29 mouse cellular contexts compared by ENCODE assay signal in the genomic region with DNA sequence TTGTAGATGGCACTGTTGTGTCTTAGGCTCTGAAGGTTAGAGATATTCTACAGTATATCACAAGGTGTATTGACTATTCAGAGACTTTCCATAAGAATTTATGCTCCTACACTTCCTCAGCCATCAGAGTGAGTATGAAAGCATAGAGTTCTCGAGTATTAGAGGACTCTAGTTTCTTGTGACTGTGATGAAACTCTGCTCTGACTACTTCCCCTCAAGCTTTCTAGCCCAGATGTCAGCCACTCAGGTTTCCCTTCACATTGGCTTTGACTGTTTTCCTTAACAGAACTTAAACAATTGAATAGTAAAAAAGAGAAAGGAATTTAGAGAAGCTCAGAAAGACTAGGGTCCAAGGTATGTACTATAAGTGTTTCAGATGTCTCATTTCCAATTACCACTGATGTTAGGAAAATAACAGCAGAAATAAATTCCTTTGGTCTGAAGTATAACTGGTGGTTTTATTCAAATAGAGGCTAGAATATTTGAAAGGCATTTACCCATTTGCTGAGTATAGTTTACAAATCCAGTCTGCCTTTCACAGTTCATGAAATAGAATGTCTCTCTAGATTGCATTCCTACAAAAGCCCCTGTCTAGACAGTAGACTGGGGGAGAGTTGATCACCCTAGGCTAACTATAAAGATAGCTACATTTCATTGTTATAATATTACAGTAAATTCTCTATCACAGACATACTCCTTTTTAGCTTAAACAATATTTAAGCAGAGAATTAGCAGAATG.
"Had no signal": no experiment of that assay in that cellular context is flagged by ENCODE, and none has a peak within 500 bp of the region (broad histone marks: within the 10 kb centered on the region; RNA-seq: fewer than 3 reads in every experiment).

No protein-coding gene starts in this region.

- DNase-seq: gastrocnemius, adult 2 months; gastrocnemius, postnatal 10 days; gastrocnemius, postnatal 25 days; heart, adult 11 months; heart, adult 2 months; heart, postnatal 4 days; kidney, adult 18-20 months; kidney, adult 8-10 months; kidney, postnatal 10 days; kidney, postnatal 25 days; kidney, postnatal 4 days; liver; liver, embryonic 13.5 days had no signal

- H3K4me2 ChIP-seq: heart, embryonic 11.5 days; heart, embryonic 13.5 days; heart, embryonic 15.5 days; hindbrain, embryonic 12.5 days; hindbrain, embryonic 14.5 days; intestine, embryonic 15.5 days; limb, embryonic 12.5 days; liver, embryonic 11.5 days; liver, embryonic 13.5 days; liver, embryonic 15.5 days had no signal

- H3K9me3 ChIP-seq: heart, embryonic 13.5 days; heart, embryonic 15.5 days; hindbrain, embryonic 10.5 days; hindbrain, embryonic 12.5 days; intestine, embryonic 15.5 days; limb, embryonic 10.5 days; limb, embryonic 12.5 days; liver, embryonic 13.5 days; liver, embryonic 15.5 days had no signal

- H3K4me3 ChIP-seq: gastrocnemius, adult 2 months; heart, adult 2 months; heart, embryonic 13.5 days; heart, embryonic 15.5 days; hindbrain, embryonic 10.5 days; hindbrain, embryonic 12.5 days; intestine, embryonic 15.5 days; layer of hippocampus, adult 2 months; left cerebral cortex, adult 2 months; limb, embryonic 10.5 days; limb, embryonic 12.5 days; liver, embryonic 13.5 days; liver, embryonic 15.5 days had no signal

- ATAC-seq: hindbrain, embryonic 16.5 days; inflammation-experienced regulatory T-cells, adult 6 months; intestine, embryonic 15.5 days; intestine, postnatal 0 days had no signal

- H3K9ac ChIP-seq: heart, embryonic 13.5 days; heart, embryonic 15.5 days; hindbrain, embryonic 12.5 days; hindbrain, embryonic 14.5 days; intestine, embryonic 15.5 days; limb, embryonic 12.5 days; liver, embryonic 13.5 days; liver, embryonic 15.5 days had no signal

- H3K4me1 ChIP-seq: heart, embryonic 13.5 days; heart, embryonic 15.5 days; hindbrain, embryonic 10.5 days; hindbrain, embryonic 12.5 days; intestine, embryonic 15.5 days; limb, embryonic 10.5 days; limb, embryonic 12.5 days; liver, embryonic 13.5 days; liver, embryonic 15.5 days had no signal

- H3K27me3 ChIP-seq: heart, embryonic 13.5 days; heart, embryonic 15.5 days; hindbrain, embryonic 12.5 days; intestine, embryonic 15.5 days; limb, embryonic 12.5 days; liver, embryonic 13.5 days; liver, embryonic 15.5 days had no signal

- H3K27ac ChIP-seq: gastrocnemius, adult 2 months; heart, adult 2 months; heart, embryonic 13.5 days; heart, embryonic 15.5 days; hindbrain, embryonic 10.5 days; hindbrain, embryonic 12.5 days; hindbrain, embryonic 14.5 days; intestine, embryonic 15.5 days; layer of hippocampus, adult 2 months; left cerebral cortex, adult 2 months; limb, embryonic 10.5 days; limb, embryonic 12.5 days; liver, embryonic 13.5 days; liver, embryonic 15.5 days had no signal

- H3K36me3 ChIP-seq: heart, embryonic 13.5 days; heart, embryonic 15.5 days; hindbrain, embryonic 10.5 days; hindbrain, embryonic 12.5 days; intestine, embryonic 15.5 days; limb, embryonic 10.5 days; limb, embryonic 12.5 days; liver, embryonic 13.5 days; liver, embryonic 15.5 days had no signal
